Mouse (Mus musculus) ES-CJ7 (cell line): ENCODE data around the gene Mast3.

Experiments
- DNase-seq: peaks from one replicate; pipeline ENCODE4 v3.0.0; 2011; ENCODE audit warnings: low read depth, low spot score

Gene Mast3

GRCm38 (mm10) chr8:70746676-70747075, 58.2 kb downstream of the Mast3 start:
- DNase-seq: no peak

GRCm38 (mm10) chr8:70745691-70746220, 59.1 kb downstream of the Mast3 start:
- no peak for DNase-seq

GRCm38 (mm10) chr8:70744806-70745205, 60.0 kb downstream of the Mast3 start:
- no peak for DNase-seq

GRCm38 (mm10) chr8:70743656-70744590, 60.9 kb downstream of the Mast3 start:
- peak; percentile 63 for DNase-seq

- DNase-seq: no peak
These were observed 61.7 kb downstream of the Mast3 start for GRCm38 (mm10) chr8:70742981-70743655.

- DNase-seq: no peak
These were observed 62.7 kb downstream of the Mast3 start for GRCm38 (mm10) chr8:70742176-70742575.

GRCm38 (mm10) chr8:70741661-70742060, 63.2 kb downstream of the Mast3 start:
- no peak for DNase-seq

- DNase-seq: no peak
These were observed 66.6 kb downstream of the Mast3 start for GRCm38 (mm10) chr8:70738211-70738610.

- DNase-seq: no peak
These were observed 67.1 kb downstream of the Mast3 start for GRCm38 (mm10) chr8:70737705-70738104.

GRCm38 (mm10) chr8:70730956-70731355, 73.9 kb downstream of the Mast3 start:
- no peak for DNase-seq

GRCm38 (mm10) chr8:70729808-70730475, 74.9 kb downstream of the Mast3 start:
- DNase-seq: peak; percentile 94
